Mouse (Mus musculus) lung, postnatal 0 days (tissue): ENCODE data around the gene Pou2f1. TPM values are rescaled to one million over a fixed set of nuclear protein-coding genes. Genes with fewer than 3 reads are reported as not detected.

ENCODE experiments used
- ATAC-seq: fragments of 200-750 bp; cut with Nextera tagmentation; 2 replicates; pipeline ENCODE4 v1.8.0; 2017; ENCODE audit warnings: moderate library complexity
- DNase-seq: peaks from one replicate; pipeline ENCODE4 v3.0.0-alpha.2; 2016; ENCODE audit warnings: low spot score
- H3K27ac ChIP-seq: fragments of 300-500 bp; sonication (generic); 2 replicates; pipeline ENCODE4 v1.5.1; 2014; ENCODE audit warnings: antibody characterized with exemption, mild to moderate bottlenecking, low read length, mixed read lengths
- H3K27me3 ChIP-seq: fragments of 300-500 bp; sonication (generic); replicated peaks from 2 replicates; pipeline ENCODE4 v1.6.1; 2014; ENCODE audit warnings: low read length, mixed read lengths; ENCODE audit not compliant: insufficient read depth
- H3K36me3 ChIP-seq: fragments of 300-500 bp; sonication (generic); 2 replicates; pipeline ENCODE4 v1.6.1; 2014; ENCODE audit warnings: low read length, mixed read lengths; ENCODE audit not compliant: insufficient read depth
- H3K4me1 ChIP-seq: fragments of 300-500 bp; sonication (generic); 2 replicates; pipeline ENCODE4 v1.6.1; 2014; ENCODE audit warnings: antibody characterized with exemption, low read depth, low read length, mixed read lengths; ENCODE audit not compliant: insufficient read depth
- H3K4me2 ChIP-seq: fragments of 300-500 bp; sonication (generic); replicated peaks from 2 replicates; pipeline ENCODE4 v1.6.1; 2014; ENCODE audit warnings: low read depth, mild to moderate bottlenecking, low read length, moderate library complexity, mixed read lengths
- H3K4me3 ChIP-seq: fragments of 300-500 bp; sonication (generic); 2 replicates; pipeline ENCODE4 v1.5.1; 2014; ENCODE audit warnings: low read depth, low read length
- H3K9ac ChIP-seq: fragments of 300-500 bp; sonication (generic); replicated peaks from 2 replicates; pipeline ENCODE4 v1.6.1; 2014; ENCODE audit warnings: low read depth, mild to moderate bottlenecking
- H3K9me3 ChIP-seq: fragments of 300-500 bp; sonication (generic); 2 replicates; pipeline ENCODE4 v1.6.1; 2016; ENCODE audit warnings: low read length, mixed read lengths
- CTCF ChIP-seq: IDR thresholded peaks from 2 replicates; pipeline ENCODE4 v1.5.1; 2016; ENCODE audit warnings: antibody characterized with exemption, mild to moderate bottlenecking
- EP300 ChIP-seq: IDR thresholded peaks from 2 replicates; pipeline ENCODE4 v1.6.1; 2016; ENCODE audit warnings: antibody characterized with exemption, mild to moderate bottlenecking, control low read depth
- WGBS: fragments of 180-500 bp; shearing (Covaris S2); extraction: QIAGEN DNeasy Blood & Tissue Kit; methylation state at CpG from one replicate; pipeline ENCODE4 v1.1.7; 2014; 5-methylcytosine and 5-hydroxymethylcytosine counted together
- polyA plus RNA-seq: library from polyadenylated mRNA; unstranded; fragments of >200 nt; fragmentation: Nextera tagmentation; extraction: Ambion mirVana; gene quantifications from 2 replicates; pipeline ENCODE4 v1.2.1, GENCODE M21; 2015

Gene Pou2f1
- polyA plus RNA-seq, 1 experiment from 2014 or later = 7.9 TPM

GRCm38 (mm10) chr1:166045060-166045893 lies 42.8 kb upstream of the Pou2f1 start:
- Histone ChIP-seq H3K4me3 (no peak overlapping the region), H3K9me3 (no peaks in the 10 kb centered on the region), H3K27me3 (no peaks in the 10 kb centered on the region), H3K4me2 (no peak overlapping the region), H3K4me1 (0 out of 2 replicates have a peak, but pooled peaks cover 7% of the 10 kb centered on the region), H3K36me3 (no peaks in the 10 kb centered on the region), H3K9ac (no peak overlapping the region), H3K27ac (no peak overlapping the region)
- TF ChIP-seq CTCF = no peak
- TF ChIP-seq EP300 = no peak
- WGBS = 44% methylated on average over 14 of the region's 14 CpGs
- peak; percentile 64 for ATAC-seq
- peak; percentile 59 for DNase-seq

- Histone ChIP-seq H3K36me3 (no peaks in the 10 kb centered on the region), H3K27me3 (no peaks in the 10 kb centered on the region), H3K9me3 (no peaks in the 10 kb centered on the region), H3K27ac (no peak overlapping the region), H3K4me3 (no peak overlapping the region), H3K4me2 (no peak overlapping the region), H3K4me1 (0 out of 2 replicates have a peak, but pooled peaks cover 7% of the 10 kb centered on the region), H3K9ac (no peak overlapping the region)
- DNase-seq (no peak), ATAC-seq (peak; percentile 26; the same call in 1 of the 2 replicates)
- WGBS = 64% methylated on average over 21 of the region's 21 CpGs
- TF ChIP-seq CTCF = no peak
- TF ChIP-seq EP300 = no peak
These were observed 41.1 kb upstream of the Pou2f1 start for GRCm38 (mm10) chr1:166043451-166044149.

- no peaks in the 10 kb centered on the region for H3K27me3 ChIP-seq
- ATAC-seq (no peak), DNase-seq (no peak)
- no peak overlapping the region for H3K4me2 ChIP-seq
- H3K4me1 ChIP-seq = no peaks in the 10 kb centered on the region
- no peaks in the 10 kb centered on the region for H3K9me3 ChIP-seq
- no peak overlapping the region for H3K27ac ChIP-seq
- no peak overlapping the region for H3K9ac ChIP-seq
- TF ChIP-seq CTCF (no peak), EP300 (no peak)
- H3K36me3 ChIP-seq = no peaks in the 10 kb centered on the region
- no peak overlapping the region for H3K4me3 ChIP-seq
- WGBS = 79% methylated on average over 1 of the region's 1 CpGs
These were observed 39.0 kb upstream of the Pou2f1 start for GRCm38 (mm10) chr1:166041501-166041900.

GRCm38 (mm10) chr1:166038731-166039332 lies 36.4 kb upstream of the Pou2f1 start:
- 75% methylated on average over 2 of the region's 2 CpGs for WGBS
- H3K4me1 ChIP-seq = no peaks in the 10 kb centered on the region
- TF ChIP-seq EP300 (no peak), CTCF (no peak)
- no peak overlapping the region for H3K9ac ChIP-seq
- H3K4me3 ChIP-seq = no peak overlapping the region
- no peaks in the 10 kb centered on the region for H3K9me3 ChIP-seq
- H3K27me3 ChIP-seq = no peaks in the 10 kb centered on the region
- ATAC-seq = no peak
- no peak overlapping the region for H3K27ac ChIP-seq
- no peak for DNase-seq
- no peak overlapping the region for H3K4me2 ChIP-seq
- no peaks in the 10 kb centered on the region for H3K36me3 ChIP-seq

- no peak for DNase-seq
- Histone ChIP-seq H3K4me1 (no peaks in the 10 kb centered on the region), H3K27ac (no peak overlapping the region), H3K36me3 (no peaks in the 10 kb centered on the region), H3K9ac (no peak overlapping the region), H3K4me3 (no peak overlapping the region), H3K4me2 (no peak overlapping the region), H3K27me3 (no peaks in the 10 kb centered on the region), H3K9me3 (no peaks in the 10 kb centered on the region)
- no peak for ATAC-seq
- TF ChIP-seq EP300 (no peak), CTCF (no peak)
- 61% methylated on average over 5 of the region's 5 CpGs for WGBS
These were observed 32.6 kb upstream of the Pou2f1 start for GRCm38 (mm10) chr1:166035045-166035444.
